Mouse (Mus musculus) kidney, adult 8-10 months (tissue): ENCODE data around the gene St6galnac3.
A peak's percentile ranks its signal among the peaks of the same experiment; 100 is the strongest.
"Not testable (repeated sequence)": the region's sequence is repeated elsewhere in the genome, so short reads cannot be mapped to it uniquely, and the experiment has no call there.

Experiments used
- DNase-seq, 2 experiments: peaks; one replicate each; pipeline ENCODE4 v3.0.0; 2022

The St6galnac3 gene

GRCm38 (mm10) chr3:153397726-153398125, 327.2 kb downstream of the St6galnac3 start:
- no peak for DNase-seq

- DNase-seq, result no peak
Observed at GRCm38 (mm10) chr3:153396375-153397068, 328.5 kb downstream of the St6galnac3 start.

- DNase-seq, result no peak
Observed at GRCm38 (mm10) chr3:153395351-153395750, 329.6 kb downstream of the St6galnac3 start.

GRCm38 (mm10) chr3:153394751-153395150, 330.2 kb downstream of the St6galnac3 start:
- no peak for DNase-seq

- no peak for DNase-seq
Observed at GRCm38 (mm10) chr3:153394224-153394623, 330.8 kb downstream of the St6galnac3 start.

- DNase-seq, result not testable (repeated sequence)
Observed at GRCm38 (mm10) chr3:153391451-153391850, 333.5 kb downstream of the St6galnac3 start.

- DNase-seq, result not testable (repeated sequence)
Observed at GRCm38 (mm10) chr3:153384651-153385050, 340.3 kb downstream of the St6galnac3 start.

GRCm38 (mm10) chr3:153383656-153384055, 341.3 kb downstream of the St6galnac3 start:
- no peak for DNase-seq

GRCm38 (mm10) chr3:153365057-153365755, 359.8 kb downstream of the St6galnac3 start:
- DNase-seq, result no peak

- DNase-seq, result no peak
Observed at GRCm38 (mm10) chr3:153364366-153364765, 360.6 kb downstream of the St6galnac3 start.

- DNase-seq, result no peak
Observed at GRCm38 (mm10) chr3:153359966-153360365, 365.0 kb downstream of the St6galnac3 start.

- DNase-seq, result no peak
Observed at GRCm38 (mm10) chr3:153356071-153356470, 368.9 kb downstream of the St6galnac3 start.

GRCm38 (mm10) chr3:153354988-153355297, 370.0 kb downstream of the St6galnac3 start:
- no peak for DNase-seq

- DNase-seq, result no peak
Observed at GRCm38 (mm10) chr3:153354186-153354987, 370.6 kb downstream of the St6galnac3 start.

- DNase-seq, result no peak
Observed at GRCm38 (mm10) chr3:153353313-153354103, 371.5 kb downstream of the St6galnac3 start.

GRCm38 (mm10) chr3:153349981-153350380, 375.0 kb downstream of the St6galnac3 start:
- DNase-seq, result no peak

GRCm38 (mm10) chr3:153348797-153349465, 376.0 kb downstream of the St6galnac3 start:
- DNase-seq, result peak in 1 of 2 experiments; percentile 2

GRCm38 (mm10) chr3:153344979-153345378, 380.0 kb downstream of the St6galnac3 start:
- DNase-seq, result no peak

GRCm38 (mm10) chr3:153339940-153340339, 385.0 kb downstream of the St6galnac3 start:
- no peak for DNase-seq

- no peak for DNase-seq
Observed at GRCm38 (mm10) chr3:153339091-153339490, 385.9 kb downstream of the St6galnac3 start.

- DNase-seq, result no peak
Observed at GRCm38 (mm10) chr3:153337779-153338178, 387.2 kb downstream of the St6galnac3 start.

- DNase-seq, result no peak
Observed at GRCm38 (mm10) chr3:153337221-153337620, 387.8 kb downstream of the St6galnac3 start.
